Mouse (Mus musculus): ENCODE results near the gene Eml6. TPM values are rescaled to one million over a fixed set of nuclear protein-coding genes. Genes with fewer than 3 reads are reported as not detected.

Gene Eml6
- polyA plus RNA-seq, 2 experiments: 1.3 to 1.5 TPM

DNA sequence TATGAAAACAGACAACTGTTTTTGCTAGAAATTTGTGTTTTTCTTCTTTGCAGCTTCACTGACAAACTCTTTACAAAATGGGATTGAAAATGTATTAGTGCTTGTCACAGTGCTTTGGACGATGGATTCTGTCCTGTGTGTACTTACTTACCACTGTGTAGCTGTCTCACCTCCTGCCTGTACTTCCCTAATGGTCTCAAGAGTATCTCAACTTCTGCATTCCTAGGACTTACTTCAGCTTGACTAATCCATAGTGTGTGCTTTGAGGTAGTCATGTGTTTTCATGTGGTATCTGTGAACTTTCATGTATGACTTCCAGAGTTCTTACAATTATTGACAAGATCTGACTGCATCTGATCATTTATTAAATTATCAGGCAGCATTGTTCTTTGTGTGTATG is 297.9 kb downstream of the Eml6 start:
- H3K27ac ChIP-seq (replicated peaks; ENCODE audit: low read depth, low read length): no peak overlapping the region
- no peaks in the 10 kb centered on the region; the same call in 1 of the 2 replicates for H3K36me3 ChIP-seq (ENCODE audit: control insufficient read depth, insufficient read depth, low read length)
- no peaks in the 10 kb centered on the region for H3K27me3 ChIP-seq (ENCODE audit: control insufficient read depth, insufficient read depth, low read length)
- no peak for ATAC-seq (ENCODE audit: low FRiP score, low read depth)
- DNase-seq (ENCODE audit: low spot score): no peak
- no peak overlapping the region for H3K4me3 ChIP-seq (replicated peaks; ENCODE audit: low read length)
- H3K9ac ChIP-seq (ENCODE audit: low read depth, low read length, severe bottlenecking): no peak overlapping the region
- TF ChIP-seq POLR2A (IDR thresholded peaks at IDR 0.05; ENCODE audit: borderline replicate concordance, extremely low read depth, insufficient read depth, insufficient read length): no peak
- 78% methylated on average over 1 of the region's 1 CpGs for WGBS
- no peak overlapping the region for H3K4me2 ChIP-seq (replicated peaks; ENCODE audit: low read depth, low read length, severe bottlenecking)
- no peaks in the 10 kb centered on the region for H3K9me3 ChIP-seq (ENCODE audit: control insufficient read depth, low read length)
- H3K4me1 ChIP-seq (ENCODE audit: control insufficient read depth, insufficient read depth, low read length): no peaks in the 10 kb centered on the region

DNA sequence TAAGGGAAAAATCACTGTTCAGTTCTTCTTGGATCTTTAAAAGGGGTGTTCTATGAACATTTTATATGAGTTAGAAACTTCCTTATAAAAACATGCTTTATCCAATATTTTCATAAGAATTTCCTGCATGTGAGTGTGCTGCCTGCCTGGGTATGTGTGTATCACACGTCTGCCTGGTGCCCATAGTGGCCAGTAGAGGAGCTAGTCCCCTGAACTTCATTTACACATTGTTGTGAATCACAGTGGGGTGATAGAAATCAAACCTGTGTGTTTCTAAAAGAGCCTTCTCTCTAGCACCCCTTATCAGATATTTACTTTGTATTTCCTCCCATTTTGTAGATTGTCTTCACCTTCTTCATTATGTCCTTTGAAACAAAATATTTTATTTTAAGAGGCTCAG is 300.2 kb downstream of the Eml6 start:
- no peaks in the 10 kb centered on the region for H3K4me1 ChIP-seq (ENCODE audit: control insufficient read depth, insufficient read depth, low read length)
- TF ChIP-seq POLR2A (IDR thresholded peaks at IDR 0.05; ENCODE audit: borderline replicate concordance, extremely low read depth, insufficient read depth, insufficient read length): no peak
- H3K27me3 ChIP-seq (ENCODE audit: control insufficient read depth, insufficient read depth, low read length): no peaks in the 10 kb centered on the region
- DNase-seq (ENCODE audit: low spot score): no peak
- no peaks in the 10 kb centered on the region for H3K9me3 ChIP-seq (ENCODE audit: control insufficient read depth, low read length)
- no peak overlapping the region for H3K4me2 ChIP-seq (replicated peaks; ENCODE audit: low read depth, low read length, severe bottlenecking)
- no peaks in the 10 kb centered on the region for H3K36me3 ChIP-seq (ENCODE audit: control insufficient read depth, insufficient read depth, low read length)
- no peak for ATAC-seq (ENCODE audit: low FRiP score, low read depth)
- H3K4me3 ChIP-seq (replicated peaks; ENCODE audit: low read length): no peak overlapping the region
- no peak overlapping the region for H3K9ac ChIP-seq (ENCODE audit: low read depth, low read length, severe bottlenecking)
- no peak overlapping the region for H3K27ac ChIP-seq (replicated peaks; ENCODE audit: low read depth, low read length)
- 67% methylated on average over 1 of the region's 1 CpGs for WGBS

- no peak for ATAC-seq (ENCODE audit: low FRiP score, low read depth)
- no peaks in the 10 kb centered on the region for H3K9me3 ChIP-seq (ENCODE audit: control insufficient read depth, low read length)
- no peak overlapping the region for H3K9ac ChIP-seq (ENCODE audit: low read depth, low read length, severe bottlenecking)
- no peak overlapping the region for H3K4me3 ChIP-seq (replicated peaks; ENCODE audit: low read length)
- no peak overlapping the region for H3K4me2 ChIP-seq (replicated peaks; ENCODE audit: low read depth, low read length, severe bottlenecking)
- H3K27me3 ChIP-seq (ENCODE audit: control insufficient read depth, insufficient read depth, low read length): no peaks in the 10 kb centered on the region
- H3K36me3 ChIP-seq (ENCODE audit: control insufficient read depth, insufficient read depth, low read length): no peaks in the 10 kb centered on the region
- no peak overlapping the region for H3K27ac ChIP-seq (replicated peaks; ENCODE audit: low read depth, low read length)
- TF ChIP-seq POLR2A (IDR thresholded peaks at IDR 0.05; ENCODE audit: borderline replicate concordance, extremely low read depth, insufficient read depth, insufficient read length): no peak
- no peak for DNase-seq (ENCODE audit: low spot score)
- H3K4me1 ChIP-seq (ENCODE audit: control insufficient read depth, insufficient read depth, low read length): 0 out of 2 replicates have a peak, but pooled peaks cover 2% of the 10 kb centered on the region
Measured at GRCm38 (mm10) chr11:29725167-29725566, 300.7 kb downstream of the Eml6 start.

GRCm38 (mm10) chr11:29724213-29724612 is 301.6 kb downstream of the Eml6 start:
- Histone ChIP-seq H3K4me3 (replicated peaks; ENCODE audit: low read length) (no peak overlapping the region), H3K27ac (replicated peaks; ENCODE audit: low read depth, low read length) (no peak overlapping the region), H3K9me3 (ENCODE audit: control insufficient read depth, low read length) (no peaks in the 10 kb centered on the region), H3K36me3 (ENCODE audit: control insufficient read depth, insufficient read depth, low read length) (no peaks in the 10 kb centered on the region), H3K27me3 (ENCODE audit: control insufficient read depth, insufficient read depth, low read length) (no peaks in the 10 kb centered on the region), H3K4me2 (replicated peaks; ENCODE audit: low read depth, low read length, severe bottlenecking) (no peak overlapping the region), H3K4me1 (ENCODE audit: control insufficient read depth, insufficient read depth, low read length) (0 out of 2 replicates have a peak, but pooled peaks cover 5% of the 10 kb centered on the region), H3K9ac (ENCODE audit: low read depth, low read length, severe bottlenecking) (no peak overlapping the region)
- DNase-seq (ENCODE audit: low spot score) (no peak), ATAC-seq (ENCODE audit: low FRiP score, low read depth) (no peak)
- 88% methylated on average over 2 of the region's 2 CpGs for WGBS
- TF ChIP-seq POLR2A (IDR thresholded peaks at IDR 0.05; ENCODE audit: borderline replicate concordance, extremely low read depth, insufficient read depth, insufficient read length): no peak

- Histone ChIP-seq H3K27me3 (ENCODE audit: control insufficient read depth, insufficient read depth, low read length) (no peaks in the 10 kb centered on the region), H3K4me1 (ENCODE audit: control insufficient read depth, insufficient read depth, low read length) (peaks cover 10% of the 10 kb centered on the region), H3K9me3 (ENCODE audit: control insufficient read depth, low read length) (no peaks in the 10 kb centered on the region), H3K36me3 (ENCODE audit: control insufficient read depth, insufficient read depth, low read length) (no peaks in the 10 kb centered on the region), H3K9ac (ENCODE audit: low read depth, low read length, severe bottlenecking) (no peak overlapping the region), H3K4me2 (replicated peaks; ENCODE audit: low read depth, low read length, severe bottlenecking) (no peak overlapping the region), H3K27ac (replicated peaks; ENCODE audit: low read depth, low read length) (no peak overlapping the region), H3K4me3 (replicated peaks; ENCODE audit: low read length) (no peak overlapping the region)
- DNase-seq (ENCODE audit: low spot score) (no peak), ATAC-seq (ENCODE audit: low FRiP score, low read depth) (no peak)
- WGBS: 63% methylated on average over 1 of the region's 1 CpGs
- TF ChIP-seq POLR2A (IDR thresholded peaks at IDR 0.05; ENCODE audit: borderline replicate concordance, extremely low read depth, insufficient read depth, insufficient read length): no peak
Measured at GRCm38 (mm10) chr11:29719597-29719996, 306.2 kb downstream of the Eml6 start.

GRCm38 (mm10) chr11:29718541-29718940 is 307.3 kb downstream of the Eml6 start:
- ATAC-seq (ENCODE audit: low FRiP score, low read depth) (no peak), DNase-seq (ENCODE audit: low spot score) (peak; percentile 29)
- no peaks in the 10 kb centered on the region for H3K36me3 ChIP-seq (ENCODE audit: control insufficient read depth, insufficient read depth, low read length)
- 30% methylated on average over 6 of the region's 6 CpGs for WGBS
- H3K9me3 ChIP-seq (ENCODE audit: control insufficient read depth, low read length): no peaks in the 10 kb centered on the region
- H3K4me2 ChIP-seq (replicated peaks; ENCODE audit: low read depth, low read length, severe bottlenecking): no peak overlapping the region
- no peak overlapping the region for H3K27ac ChIP-seq (replicated peaks; ENCODE audit: low read depth, low read length)
- no peak overlapping the region for H3K4me3 ChIP-seq (replicated peaks; ENCODE audit: low read length)
- no peaks in the 10 kb centered on the region for H3K27me3 ChIP-seq (ENCODE audit: control insufficient read depth, insufficient read depth, low read length)
- peaks cover 10% of the 10 kb centered on the region for H3K4me1 ChIP-seq (ENCODE audit: control insufficient read depth, insufficient read depth, low read length)
- no peak overlapping the region for H3K9ac ChIP-seq (ENCODE audit: low read depth, low read length, severe bottlenecking)
- no peak for TF ChIP-seq POLR2A (IDR thresholded peaks at IDR 0.05; ENCODE audit: borderline replicate concordance, extremely low read depth, insufficient read depth, insufficient read length)
